Mouse (Mus musculus) MEL (cell line): ENCODE data around the gene Daam1.

Experiments
- CTCF ChIP-seq, 3 experiments: IDR thresholded peaks in 2 of 3; conservative IDR thresholded peaks in 1 of 3; 2 replicates each; pipeline ENCODE4 v1.5.1; 2011 to 2012; ENCODE audit warnings: low read length in 3 of 3, low read depth in 2 of 3, mild to moderate bottlenecking in 2 of 3, improper control_type of control experiment in 1 of 3, inconsistent platforms in 1 of 3, mixed read lengths in 1 of 3, moderate library complexity in 1 of 3; ENCODE audit not compliant: control insufficient read depth in 1 of 3, insufficient read depth in 1 of 3, poor library complexity in 1 of 3, severe bottlenecking in 1 of 3
- ELF1 ChIP-seq: IDR thresholded peaks from 2 replicates; pipeline ENCODE4 v1.6.1; 2014; ENCODE audit warnings: low read depth, mild to moderate bottlenecking, inconsistent platforms, low read length, improper control_type of control experiment, moderate library complexity
- EP300 ChIP-seq, 2 experiments: IDR thresholded peaks; 2 replicates each; pipeline ENCODE4 v1.6.1; 2011; ENCODE audit warnings: improper control_type of control experiment in 2 of 2, low read length in 2 of 2, low read depth in 1 of 2, mild to moderate bottlenecking in 1 of 2
- GATA1 ChIP-seq: IDR thresholded peaks from 2 replicates; pipeline ENCODE4 v1.6.1; 2011; ENCODE audit warnings: low read depth, low read length, improper control_type of control experiment
- HCFC1 ChIP-seq: IDR thresholded peaks from 2 replicates; pipeline ENCODE4 v1.6.1; 2012; ENCODE audit warnings: low read depth, mild to moderate bottlenecking, inconsistent platforms, low read length, improper control_type of control experiment, moderate library complexity
- JUND ChIP-seq: IDR thresholded peaks from 2 replicates; pipeline ENCODE4 v1.6.1; 2011; ENCODE audit warnings: low read depth, mild to moderate bottlenecking, improper control_type of control experiment, low read length
- MAX ChIP-seq: IDR thresholded peaks from 2 replicates; pipeline ENCODE4 v1.6.1; 2011; ENCODE audit warnings: low read length, improper control_type of control experiment
- MEF2A ChIP-seq: IDR thresholded peaks from 2 replicates; pipeline ENCODE4 v1.6.1; 2014; ENCODE audit warnings: low read depth, mild to moderate bottlenecking, inconsistent platforms, low read length, improper control_type of control experiment; ENCODE audit not compliant: poor library complexity, insufficient replicate concordance, severe bottlenecking; ENCODE audit errors: extremely low read depth
- MYB ChIP-seq: IDR thresholded peaks from 2 replicates; pipeline ENCODE4 v1.6.1; 2011; ENCODE audit warnings: mild to moderate bottlenecking, low read depth, low read length, improper control_type of control experiment
- MYC ChIP-seq: IDR thresholded peaks from 2 replicates; pipeline ENCODE4 v1.6.1; 2011; ENCODE audit warnings: low read depth, mild to moderate bottlenecking, low read length, improper control_type of control experiment, moderate library complexity
- NELFE ChIP-seq: IDR thresholded peaks from 2 replicates; pipeline ENCODE4 v1.6.1; 2011; ENCODE audit warnings: low read depth, low read length, improper control_type of control experiment
- POLR2A ChIP-seq, 2 experiments: IDR thresholded peaks; 2 replicates each; pipeline ENCODE4 v1.6.1; 2011 to 2012; ENCODE audit warnings: low read length in 2 of 2, mild to moderate bottlenecking in 2 of 2, control low read depth in 1 of 2, improper control_type of control experiment in 1 of 2, low read depth in 1 of 2, moderate library complexity in 1 of 2; ENCODE audit not compliant: control insufficient read depth in 1 of 2, insufficient read depth in 1 of 2, poor library complexity in 1 of 2
- USF1 ChIP-seq: IDR thresholded peaks from 2 replicates; pipeline ENCODE4 v1.6.1; 2014; ENCODE audit warnings: low read depth, mild to moderate bottlenecking, inconsistent platforms, low read length, improper control_type of control experiment, moderate library complexity

- no peak for TF ChIP-seq HCFC1
- TF ChIP-seq CTCF (IDR thresholded peaks at IDR 0.05 in 2 of 3, conservative IDR thresholded peaks at IDR 0.05 in 1 of 3; ENCODE audit: control insufficient read depth in 1 of 3, insufficient read depth in 1 of 3, low read depth in 2 of 3, low read length in 3 of 3, poor library complexity in 1 of 3, severe bottlenecking in 1 of 3), result no peak
- no peak for TF ChIP-seq POLR2A (IDR thresholded peaks at IDR 0.05; ENCODE audit: control insufficient read depth in 1 of 2, insufficient read depth in 1 of 2, low read depth in 1 of 2, low read length in 2 of 2, poor library complexity in 1 of 2)
- TF ChIP-seq NELFE, result no peak
- TF ChIP-seq MAX, result no peak
- TF ChIP-seq MYB, result no peak
- TF ChIP-seq JUND, result no peak
- peak; percentile 63 to 82 for TF ChIP-seq EP300 (IDR thresholded peaks at IDR 0.05; ENCODE audit: low read depth in 1 of 2, low read length in 2 of 2)
- no peak for TF ChIP-seq MEF2A
- TF ChIP-seq GATA1, result 0 out of 2 replicates have a peak, but pooled peaks have one; percentile 36
- no peak for TF ChIP-seq ELF1
- no peak for TF ChIP-seq USF1
- TF ChIP-seq MYC, result no peak
Observed at GRCm38 (mm10) chr12:71892996-71893605, 62.2 kb downstream of the Daam1 start.
